Mouse (Mus musculus): ENCODE measurements around the gene Olfr1129.
"Not testable (repeated sequence)": the region's sequence is repeated elsewhere in the genome, so short reads cannot be mapped to it uniquely, and the experiment has no call there.

Olfr1129 gene

DNA sequence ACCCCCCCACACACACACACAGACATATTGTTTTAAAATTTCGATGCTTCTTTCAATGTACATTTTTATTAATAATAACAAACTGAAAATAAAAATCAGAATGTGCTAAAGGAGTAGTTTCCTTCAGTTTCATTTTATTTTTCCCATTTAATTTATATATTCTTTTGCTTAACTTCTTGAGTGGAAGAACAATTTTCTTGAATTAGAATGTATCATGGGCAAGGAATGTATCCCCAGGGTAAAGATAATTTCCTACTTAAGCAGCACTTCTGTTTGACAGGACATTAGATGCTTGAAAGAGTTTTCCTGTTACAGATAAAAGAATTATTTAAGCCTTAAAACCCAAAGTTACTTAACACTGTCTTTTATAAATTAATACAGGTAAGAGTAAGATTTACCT is at the start of gene Olfr1129:
Gene Olfr1129 (plus strand): TSS at position 301 of the 400 bp plus-strand sequence.
- DNase-seq (ENCODE audit: low read depth): not testable (repeated sequence)

DNA sequence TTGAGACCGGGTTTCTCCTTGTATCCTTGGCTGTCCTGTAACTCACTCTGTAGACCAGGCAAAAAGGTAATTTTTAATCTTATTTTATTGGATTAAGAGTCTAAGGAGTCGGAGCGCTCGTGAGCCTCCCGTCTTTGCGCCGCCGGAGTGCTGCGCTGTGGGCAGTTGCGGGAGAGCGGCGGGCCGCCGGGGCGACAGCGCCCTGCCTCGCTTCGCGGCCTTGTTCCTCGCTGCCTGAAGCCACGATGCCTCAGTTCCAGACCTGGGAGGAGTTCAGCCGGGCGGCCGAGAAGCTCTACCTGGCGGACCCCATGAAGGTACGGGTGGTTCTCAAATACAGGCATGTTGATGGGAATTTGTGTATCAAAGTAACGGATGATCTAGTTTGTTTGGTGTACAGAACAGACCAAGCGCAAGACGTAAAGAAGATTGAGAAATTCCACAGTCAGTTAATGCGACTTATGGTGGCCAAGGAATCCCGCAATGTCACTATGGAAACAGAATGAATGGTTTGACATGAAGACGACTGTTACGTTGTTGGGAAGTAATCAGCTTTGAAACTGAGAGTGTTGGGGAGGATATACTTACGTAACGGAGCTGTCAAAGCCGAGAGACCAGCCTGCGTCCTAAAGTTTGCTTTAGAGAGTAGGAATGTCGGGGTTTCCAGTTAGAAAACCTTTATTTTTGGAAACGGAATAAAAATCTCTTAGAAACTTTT is 47.6 kb upstream of the Olfr1129 start:
- not testable (repeated sequence) for DNase-seq (ENCODE audit: low read depth)

DNA sequence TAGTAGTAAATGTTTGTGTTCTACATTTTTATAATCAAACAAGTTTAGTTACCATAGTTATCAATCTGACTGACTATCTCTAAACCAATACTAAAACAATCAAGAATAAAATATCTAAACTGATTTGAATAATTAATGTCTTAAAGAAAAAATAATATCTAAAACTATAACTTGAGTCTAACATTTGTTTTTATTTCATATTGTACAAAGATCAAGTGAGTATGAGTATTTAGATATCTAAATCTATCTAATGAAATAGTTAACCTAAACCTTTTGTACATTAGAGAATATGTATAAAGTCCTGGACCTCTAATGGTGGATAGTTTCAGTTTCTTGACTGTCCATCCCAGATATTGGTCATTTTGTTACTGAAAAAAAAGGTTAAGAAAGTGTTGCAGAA is 42.2 kb upstream of the Olfr1129 start, which contains the start of gene Olfr153:
Gene Olfr153 (plus strand): TSS at position 301 of the 400 bp plus-strand sequence.
- no peak for DNase-seq (ENCODE audit: low read depth)

DNA sequence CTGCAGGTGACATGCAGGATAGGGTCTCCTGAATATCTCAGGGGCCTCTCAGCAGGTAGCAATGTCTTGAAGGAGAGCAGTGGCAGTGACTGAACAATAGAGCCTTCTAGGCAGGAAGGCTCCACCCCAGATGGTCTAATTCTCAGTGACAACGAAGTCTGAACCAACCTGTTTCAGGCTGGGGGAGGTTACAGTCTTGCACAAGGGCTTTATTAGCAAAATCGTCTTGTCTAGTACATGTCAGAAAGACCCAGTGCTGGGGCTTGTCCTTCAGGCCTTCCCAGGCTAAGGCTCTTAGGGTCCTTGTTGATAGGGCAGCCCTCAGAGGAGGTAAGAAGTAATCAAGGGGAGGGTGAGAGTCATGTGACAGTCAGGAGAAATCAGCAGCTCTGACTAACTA is 38.9 kb upstream of the Olfr1129 start:
- DNase-seq (ENCODE audit: low read depth): no peak

DNA sequence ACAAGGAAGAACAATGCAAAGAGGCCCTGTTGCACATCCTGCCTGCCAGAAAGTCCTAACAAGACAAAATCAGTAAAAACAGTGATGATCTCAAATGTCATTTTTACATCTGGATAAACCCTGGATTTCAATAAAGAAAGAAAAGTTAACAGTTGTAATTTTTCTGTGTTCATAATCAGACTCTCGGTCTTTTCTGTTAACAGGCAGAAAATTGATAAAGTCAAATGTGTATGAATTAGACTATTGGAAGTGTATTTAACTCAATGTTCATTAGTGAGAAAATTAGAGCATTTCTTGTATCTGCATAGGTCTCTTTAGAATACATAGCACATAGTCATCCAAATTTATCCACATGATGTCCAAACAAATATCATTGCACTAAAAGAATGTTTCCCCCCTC is 28.3 kb upstream of the Olfr1129 start, which contains the start of gene Olfr1128:
Gene Olfr1128 (minus strand): TSS at position 101 of the 400 bp plus-strand sequence.
- no peak for DNase-seq (ENCODE audit: low read depth)

DNA sequence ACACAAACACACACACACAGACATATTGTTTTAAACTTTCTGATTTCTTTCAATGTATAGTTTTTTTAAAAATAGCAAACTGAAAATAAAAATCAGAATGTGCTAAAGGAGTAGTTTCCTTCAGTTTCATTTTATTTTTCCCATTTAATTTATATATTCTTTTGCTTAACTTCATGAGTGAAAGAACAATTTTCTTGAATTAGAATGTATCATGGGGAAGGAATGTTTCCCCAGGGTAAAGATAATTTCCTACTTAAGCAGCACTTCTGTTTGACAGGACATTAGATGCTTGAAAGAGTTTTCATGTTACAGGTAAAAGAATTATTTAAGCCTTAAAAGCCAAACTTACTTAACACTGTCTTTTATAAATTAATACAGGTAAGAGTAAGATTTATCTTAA is 32.2 kb downstream of the Olfr1129 start, which contains the start of gene Olfr1130:
Gene Olfr1130 (plus strand): TSS at position 301 of the 400 bp plus-strand sequence.
- DNase-seq (ENCODE audit: low read depth): not testable (repeated sequence)

DNA sequence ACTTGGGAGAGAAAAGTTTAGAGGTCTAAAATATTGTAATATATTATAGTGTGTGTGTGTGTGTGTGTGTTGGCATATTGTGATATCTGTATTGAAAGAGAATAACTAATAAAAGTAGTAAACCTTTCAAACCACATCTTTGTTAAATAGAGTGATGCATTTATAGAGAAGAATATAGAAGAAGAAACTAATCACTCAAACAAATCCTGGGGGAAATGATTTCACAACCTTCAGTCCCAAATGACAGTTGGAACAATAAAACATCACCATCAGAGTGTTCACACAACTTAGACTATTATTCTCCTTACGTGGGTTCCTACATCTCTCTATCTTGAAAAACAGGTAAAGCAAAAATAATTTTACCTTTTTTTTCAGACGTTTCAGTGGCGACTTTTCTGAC is 53.1 kb downstream of the Olfr1129 start, which contains the start of gene Olfr1131:
Gene Olfr1131 (plus strand): TSS at position 301 of the 400 bp plus-strand sequence.
- no peak for DNase-seq (ENCODE audit: low read depth)

Data from NIH3T3 (cell line).